Mouse (Mus musculus) liver, embryonic 14.5 days (tissue): Measurements from ENCODE around the gene Mpc2. TPM values are rescaled to one million over a fixed set of nuclear protein-coding genes. Genes with fewer than 3 reads are reported as not detected.

Experiments
- ATAC-seq: fragments of 200-750 bp; cut with Nextera tagmentation; 2 replicates; pipeline ENCODE4 v1.8.0; 2017; ENCODE audit warnings: moderate number of reproducible peaks, mild to moderate bottlenecking, moderate library complexity; ENCODE audit not compliant: insufficient read depth
- DNase-seq, 3 experiments: peaks; one replicate each; pipeline ENCODE4 v3.0.0-alpha.2; 2012 to 2013; ENCODE audit warnings: low read depth in 3 of 3, low spot score in 3 of 3
- H3K27ac ChIP-seq: fragments of 300-500 bp; sonication (generic); 2 replicates; pipeline ENCODE4 v1.5.1; 2014; ENCODE audit warnings: moderate library complexity, mild to moderate bottlenecking, control low read depth, inconsistent platforms
- H3K27me3 ChIP-seq: fragments of 300-500 bp; sonication (generic); 2 replicates; pipeline ENCODE4 v1.6.1; 2014; ENCODE audit warnings: mild to moderate bottlenecking, low read length, moderate library complexity; ENCODE audit not compliant: control insufficient read depth, insufficient read depth
- H3K36me3 ChIP-seq: fragments of 300-500 bp; sonication (generic); replicated peaks from 2 replicates; pipeline ENCODE4 v1.6.1; 2014; ENCODE audit warnings: low read depth; ENCODE audit not compliant: control insufficient read depth, insufficient read depth
- H3K4me1 ChIP-seq, 2 experiments: fragments of 200-500 bp in 1 of 2; fragments of 300-500 bp in 1 of 2; sonication (generic) in 1 of 2; replicated peaks; 2 replicates each; pipeline ENCODE4 v1.6.1; 2012 to 2014; ENCODE audit warnings: antibody characterized with exemption in 1 of 2, inconsistent platforms in 1 of 2, low read length in 1 of 2; ENCODE audit not compliant: control insufficient read depth in 2 of 2, insufficient read depth in 2 of 2
- H3K4me2 ChIP-seq: fragments of 300-500 bp; sonication (generic); 2 replicates; pipeline ENCODE4 v1.6.1; 2014; ENCODE audit warnings: low read depth, mild to moderate bottlenecking, control low read depth, moderate library complexity
- H3K4me3 ChIP-seq, 2 experiments: fragments of 200-500 bp in 1 of 2; fragments of 300-500 bp in 1 of 2; sonication (generic) in 1 of 2; 2 replicates each; pipeline ENCODE4 v1.5.1; 2012 to 2014; ENCODE audit warnings: low read depth in 2 of 2, low read length in 2 of 2, mild to moderate bottlenecking in 2 of 2, control low read depth in 1 of 2, inconsistent platforms in 1 of 2, moderate library complexity in 1 of 2; ENCODE audit not compliant: insufficient read depth in 1 of 2
- H3K9ac ChIP-seq: fragments of 300-500 bp; sonication (generic); replicated peaks from 2 replicates; pipeline ENCODE4 v1.6.1; 2014; ENCODE audit warnings: mild to moderate bottlenecking, control low read depth, moderate library complexity
- H3K9me3 ChIP-seq: fragments of 300-500 bp; sonication (generic); 2 replicates; pipeline ENCODE4 v1.6.1; 2016; ENCODE audit warnings: low read length, mixed read lengths; ENCODE audit not compliant: control insufficient read depth
- CTCF ChIP-seq: IDR thresholded peaks from 2 replicates; pipeline ENCODE4 v1.5.1; 2016; ENCODE audit warnings: antibody characterized with exemption, low read depth, control low read depth
- EP300 ChIP-seq: IDR thresholded peaks from 2 replicates; pipeline ENCODE4 v1.6.1; 2016; ENCODE audit warnings: antibody characterized with exemption, low read depth
- WGBS: fragments of 180-500 bp; shearing (Covaris S2); extraction: QIAGEN DNeasy Blood & Tissue Kit; methylation state at CpG from one replicate; pipeline ENCODE4 v1.1.7; 2014; ENCODE audit not compliant: insufficient replicate concordance; 5-methylcytosine and 5-hydroxymethylcytosine counted together
- polyA plus RNA-seq, 2 experiments: library from polyadenylated mRNA; depleted of rRNA in 1 of 2; stranded (reverse) in 1 of 2; unstranded in 1 of 2; fragments of >200 nt; fragmentation: Nextera tagmentation in 1 of 2; extraction: Ambion mirVana in 1 of 2; gene quantifications; 2 replicates each; pipeline versions ENCODE4 v1.2.1 to v1.2.3; 2012 to 2014

Gene Mpc2
- polyA plus RNA-seq, 2 experiments, result 65.2 to 270 TPM

- Histone ChIP-seq H3K4me3 (no peak overlapping the region), H3K27ac (no peak overlapping the region), H3K27me3 (no peaks in the 10 kb centered on the region), H3K9ac (no peak overlapping the region), H3K36me3 (no peaks in the 10 kb centered on the region), H3K4me1 (peaks cover 0 to 10% of the 10 kb centered on the region in 2 experiments; a peak in 1 of 4 replicates), H3K9me3 (no peaks in the 10 kb centered on the region), H3K4me2 (no peak overlapping the region)
- TF ChIP-seq CTCF (no peak), EP300 (no peak)
- 59% methylated on average over 3 of the region's 3 CpGs for WGBS
- DNase-seq (no peak), ATAC-seq (no peak)
Observed at GRCm38 (mm10) chr1:165498856-165499255, 38.4 kb downstream of the Mpc2 start.

DNA sequence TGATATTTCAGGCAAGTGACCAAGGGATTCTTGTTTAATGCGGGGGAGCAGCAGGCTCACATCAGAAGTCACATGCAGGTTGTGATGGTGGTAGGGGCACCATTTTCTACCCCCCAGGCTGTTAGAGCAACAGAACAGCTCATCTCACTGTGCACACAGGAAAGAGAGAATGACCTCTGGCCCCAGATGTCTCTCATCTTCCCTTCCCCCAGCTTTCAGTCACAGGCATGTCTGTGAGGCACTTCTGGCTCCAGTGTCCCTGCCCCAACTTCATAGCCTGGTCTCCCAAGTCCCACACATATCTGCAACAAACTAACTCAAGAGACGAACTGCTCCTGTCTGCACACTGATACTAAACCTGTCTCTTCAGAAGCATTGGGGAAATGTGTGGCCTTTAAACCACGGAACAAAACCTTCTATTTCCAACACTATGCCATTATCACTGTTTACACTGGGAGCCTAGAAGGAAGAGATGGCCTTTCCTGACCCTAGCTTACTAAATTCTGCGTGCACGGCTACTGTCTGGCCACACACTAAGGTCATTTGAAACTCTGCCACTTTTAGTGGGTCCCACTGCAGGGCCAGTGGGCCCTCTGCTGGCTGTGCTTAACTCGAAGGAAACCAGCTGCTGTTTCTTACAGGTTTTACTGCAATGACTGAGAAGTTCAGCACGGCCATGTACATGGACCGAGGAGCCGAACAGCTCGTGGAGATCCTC lies 43.0 kb downstream of the Mpc2 start:
- peaks cover 0 to 11% of the 10 kb centered on the region in 2 experiments; a peak in 1 of 4 replicates for H3K4me1 ChIP-seq
- no peak overlapping the region for H3K9ac ChIP-seq
- DNase-seq (peak in 2 of 3 experiments; percentile 3 to 18), ATAC-seq (peak; percentile 53; the same call in 1 of the 2 replicates)
- H3K36me3 ChIP-seq, result no peaks in the 10 kb centered on the region
- no peaks in the 10 kb centered on the region for H3K27me3 ChIP-seq
- TF ChIP-seq EP300 (no peak), CTCF (peak; percentile 72)
- H3K9me3 ChIP-seq, result no peaks in the 10 kb centered on the region
- no peak overlapping the region for H3K4me3 ChIP-seq
- 39% methylated on average over 10 of the region's 10 CpGs for WGBS
- peak overlapping the region; percentile 26; the same call in 1 of the 2 replicates for H3K4me2 ChIP-seq
- no peak overlapping the region for H3K27ac ChIP-seq

DNA sequence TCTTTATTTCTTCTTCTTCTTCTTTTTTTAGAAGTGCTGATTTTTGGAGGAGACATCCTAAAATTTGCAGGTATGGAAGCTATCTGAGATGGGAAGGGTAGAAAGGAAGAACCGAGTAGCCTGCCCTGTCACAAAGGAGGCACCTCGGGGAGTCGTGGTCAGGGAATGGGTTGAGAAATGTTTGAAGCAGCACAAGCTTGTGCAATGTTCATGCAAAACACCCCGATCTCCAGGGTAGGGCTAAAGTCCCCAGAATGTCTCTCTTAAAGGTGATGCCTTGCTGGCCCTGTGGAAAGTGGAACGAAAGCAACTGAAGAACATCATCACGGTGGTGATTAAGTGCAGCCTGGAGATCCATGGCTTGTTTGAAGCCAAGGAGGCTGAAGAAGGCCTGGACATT lies 45.9 kb downstream of the Mpc2 start:
- no peak overlapping the region for H3K4me3 ChIP-seq
- H3K27me3 ChIP-seq, result no peaks in the 10 kb centered on the region
- WGBS, result 51% methylated on average over 6 of the region's 6 CpGs
- H3K9me3 ChIP-seq, result no peaks in the 10 kb centered on the region
- H3K9ac ChIP-seq, result no peak overlapping the region
- peaks cover 0 to 11% of the 10 kb centered on the region in 2 experiments; a peak in 1 of 4 replicates for H3K4me1 ChIP-seq
- ATAC-seq (no peak), DNase-seq (no peak)
- TF ChIP-seq CTCF, result no peak
- H3K36me3 ChIP-seq, result no peaks in the 10 kb centered on the region
- no peak overlapping the region for H3K27ac ChIP-seq
- H3K4me2 ChIP-seq, result no peak overlapping the region

DNA sequence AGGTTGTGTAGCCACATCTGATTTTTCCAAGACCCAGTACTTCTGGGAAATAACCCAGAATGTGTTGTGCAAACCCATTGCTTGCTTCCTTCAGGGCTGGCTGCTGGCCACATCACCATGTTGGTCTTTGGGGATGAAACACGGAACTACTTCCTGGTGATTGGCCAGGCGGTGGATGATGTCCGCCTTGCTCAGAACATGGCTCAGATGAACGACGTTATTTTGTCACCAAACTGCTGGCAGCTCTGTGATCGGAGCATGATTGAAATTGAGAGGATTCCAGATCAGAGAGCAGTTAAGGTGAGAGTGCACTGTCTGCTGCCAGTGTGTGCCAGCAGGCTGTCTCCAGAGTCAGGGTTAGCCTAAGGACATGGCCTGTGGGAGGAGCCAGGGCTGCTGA lies 49.7 kb downstream of the Mpc2 start:
- no peak for ATAC-seq
- Histone ChIP-seq H3K9ac (no peak overlapping the region), H3K9me3 (no peaks in the 10 kb centered on the region), H3K4me1 (0 out of 4 replicates have a peak, but pooled peaks cover 0 to 2% of the 10 kb centered on the region in 2 experiments), H3K4me2 (no peak overlapping the region), H3K27me3 (no peaks in the 10 kb centered on the region), H3K27ac (no peak overlapping the region), H3K4me3 (no peak overlapping the region), H3K36me3 (no peaks in the 10 kb centered on the region)
- WGBS, result 71% methylated on average over 6 of the region's 6 CpGs
- TF ChIP-seq EP300, result no peak
- TF ChIP-seq CTCF, result no peak
- DNase-seq, result no peak

- Histone ChIP-seq H3K4me2 (no peak overlapping the region), H3K9ac (no peak overlapping the region), H3K27me3 (no peaks in the 10 kb centered on the region), H3K4me3 (no peak overlapping the region), H3K4me1 (no peaks in the 10 kb centered on the region), H3K27ac (no peak overlapping the region), H3K36me3 (no peaks in the 10 kb centered on the region), H3K9me3 (no peaks in the 10 kb centered on the region)
- TF ChIP-seq EP300 (no peak), CTCF (no peak)
- DNase-seq, result no peak
- WGBS, result 74% methylated on average over 7 of the region's 7 CpGs
- ATAC-seq, result no peak
Observed at GRCm38 (mm10) chr1:165520716-165521115, 60.3 kb downstream of the Mpc2 start.

Other genes with a start within 250 kb of the Mpc2 start
- gene Tiprl, start 223.6 kb upstream of the Mpc2 start, polyA plus RNA-seq (2012; rRNA removed), result 7.3 and 14.1 TPM in 2 replicates
- gene Tiprl, start 223.6 kb upstream of the Mpc2 start, polyA plus RNA-seq (2014; fragmentation: Nextera tagmentation; extraction: Ambion mirVana), result 39.2 and 49.0 TPM in 2 replicates
- gene Gpr161, start 164.8 kb upstream of the Mpc2 start, polyA plus RNA-seq (2012; rRNA removed), result 0.11 TPM in 2 replicates
- gene Gpr161, start 164.8 kb upstream of the Mpc2 start, polyA plus RNA-seq (2014; fragmentation: Nextera tagmentation; extraction: Ambion mirVana), result 0.04 TPM in 1 of 2 replicates, not detected in the other
- 14.6 and 20.6 TPM in 2 replicates for gene Dcaf6, start 162 bp upstream of the Mpc2 start, polyA plus RNA-seq (2012; rRNA removed)
- gene Dcaf6, start 162 bp upstream of the Mpc2 start, polyA plus RNA-seq (2014; fragmentation: Nextera tagmentation; extraction: Ambion mirVana), result 13.5 and 15.2 TPM in 2 replicates
- 0.01 and 0.08 TPM in 2 replicates for gene Adcy10, start 24.5 kb downstream of the Mpc2 start, polyA plus RNA-seq (2012; rRNA removed)
- 0.21 TPM in 1 of 2 replicates, not detected in the other for gene Adcy10, start 24.5 kb downstream of the Mpc2 start, polyA plus RNA-seq (2014; fragmentation: Nextera tagmentation; extraction: Ambion mirVana)
- gene Mpzl1, start 173.9 kb downstream of the Mpc2 start, polyA plus RNA-seq (2012; rRNA removed), result 18.1 and 19.4 TPM in 2 replicates
- 24.6 and 25.1 TPM in 2 replicates for gene Mpzl1, start 173.9 kb downstream of the Mpc2 start, polyA plus RNA-seq (2014; fragmentation: Nextera tagmentation; extraction: Ambion mirVana)
- gene Rcsd1, start 249.1 kb downstream of the Mpc2 start, polyA plus RNA-seq (2012; rRNA removed), result 3.5 and 4.8 TPM in 2 replicates
- 2.4 and 3.4 TPM in 2 replicates for gene Rcsd1, start 249.1 kb downstream of the Mpc2 start, polyA plus RNA-seq (2014; fragmentation: Nextera tagmentation; extraction: Ambion mirVana)